Mouse (Mus musculus) thymus, adult 2 months (tissue): Measurements from ENCODE around the gene Tnip3.

Experiments
- CTCF ChIP-seq: fragments of 200-500 bp; IDR thresholded peaks from 2 replicates; pipeline ENCODE4 v1.5.1; 2012; ENCODE audit warnings: mild to moderate bottlenecking, control low read depth, low read length, moderate library complexity, borderline replicate concordance; ENCODE audit not compliant: control insufficient read depth, poor library complexity, insufficient read depth; ENCODE audit errors: extremely low read depth
- POLR2A ChIP-seq: fragments of 200-500 bp; IDR thresholded peaks from 2 replicates; pipeline ENCODE4 v1.6.1; 2012; ENCODE audit warnings: mild to moderate bottlenecking, low read length, control low read depth, moderate library complexity; ENCODE audit not compliant: control insufficient read depth, poor library complexity, insufficient read depth; ENCODE audit errors: extremely low read depth

- TF ChIP-seq POLR2A (no peak), CTCF (no peak)
Observed at GRCm38 (mm10) chr6:65613924-65614585, 88.9 kb downstream of the Tnip3 start.
